Mouse (Mus musculus): Measurements from ENCODE around the gene Kcnq5.

DNA sequence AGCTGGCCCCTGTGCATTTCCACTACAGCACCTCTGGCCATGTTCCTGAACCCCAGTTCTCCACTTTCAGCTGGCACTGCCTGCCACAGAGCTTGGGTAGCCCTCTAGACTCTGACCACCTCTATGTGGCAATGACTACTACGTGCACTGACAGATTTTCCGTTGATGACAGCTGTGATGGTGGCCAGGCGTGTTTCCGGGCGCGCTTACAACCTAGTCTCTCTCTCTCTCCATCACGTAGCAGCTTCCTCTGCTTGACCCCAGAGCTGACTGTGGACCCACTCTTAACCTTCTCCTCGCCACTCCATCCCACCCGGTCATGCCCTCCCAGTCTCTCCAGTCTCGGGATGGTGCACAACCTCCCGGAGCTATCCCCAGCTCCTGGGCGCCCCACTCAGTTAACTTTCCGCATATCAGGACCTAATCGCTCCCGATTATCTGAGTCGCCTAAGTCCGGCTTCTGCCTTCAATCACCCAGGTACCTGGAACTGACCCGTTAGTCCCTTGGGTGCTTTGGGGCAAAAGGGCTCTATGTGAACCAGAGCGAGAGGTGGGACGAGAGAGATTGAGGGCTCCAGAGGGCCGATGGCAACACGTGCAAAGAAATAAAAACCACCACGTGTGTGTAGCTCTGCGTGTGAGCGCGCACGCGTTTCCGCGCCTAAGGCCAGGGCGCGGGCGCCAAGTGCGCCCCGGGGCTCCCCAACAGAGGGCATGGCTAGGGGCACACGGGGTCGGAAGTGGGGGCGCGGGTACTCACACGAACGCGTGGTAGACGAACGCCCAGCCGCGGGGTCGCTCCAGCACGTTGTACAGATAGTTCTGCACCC lies 1.1 kb downstream of the Kcnq5 start:
- TF ChIP-seq GATA1 (IDR thresholded peaks at IDR 0.05; ENCODE audit: low read length) (no peak), TAL1 (IDR thresholded peaks at IDR 0.05; ENCODE audit: low read length) (no peak)

Data from erythroblast, embryonic 14.5 days (primary cell).